Mouse (Mus musculus): ENCODE measurements around the gene Otop2. TPM values are rescaled to one million over a fixed set of nuclear protein-coding genes. Genes with fewer than 3 reads are reported as not detected.

Gene Otop2
- polyA plus RNA-seq, 1 experiment from 2014 or later, result not detected

DNA sequence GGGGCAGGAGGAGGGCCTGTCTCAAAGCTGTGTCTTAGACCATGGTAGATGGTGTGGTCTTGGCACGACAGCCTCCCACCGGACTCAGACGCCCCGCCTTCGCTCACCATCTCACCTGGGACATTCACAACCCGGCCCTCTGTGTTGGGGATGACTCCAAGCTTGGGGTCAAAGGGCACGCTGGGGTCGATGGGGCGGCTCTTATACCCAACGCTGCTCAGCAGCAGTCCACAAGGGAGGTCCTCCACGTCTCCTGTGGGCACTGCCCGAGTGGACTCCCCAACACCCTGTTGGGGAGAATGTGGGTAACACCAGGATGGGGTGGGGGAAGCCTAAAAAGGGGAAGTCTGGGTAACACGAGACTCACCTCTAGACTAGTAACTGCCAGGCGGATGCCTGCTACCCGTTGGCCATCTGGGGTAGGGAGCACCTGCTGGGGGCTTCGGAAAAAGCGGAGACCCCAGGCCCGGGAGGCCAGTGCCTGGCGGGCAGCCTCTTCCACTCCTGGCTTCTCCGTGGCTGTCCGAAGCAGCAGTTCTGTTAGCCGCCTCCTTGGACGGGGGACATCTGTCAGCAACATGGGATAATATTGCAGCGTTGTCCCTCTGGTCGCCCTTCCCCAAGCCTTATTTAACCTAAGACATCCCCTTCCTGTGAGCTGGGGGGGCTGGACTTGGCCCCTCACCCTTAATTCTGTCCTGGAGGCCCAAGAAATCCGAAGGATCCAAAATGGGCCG is 37.5 kb upstream of the Otop2 start:
- H3K4me2 ChIP-seq, result no peak overlapping the region
- WGBS, result 83% methylated on average over 26 of the region's 27 CpGs
- H3K9me3 ChIP-seq, result no peaks in the 10 kb centered on the region
- H3K27ac ChIP-seq, result no peak overlapping the region
- H3K4me3 ChIP-seq, result no peak overlapping the region
- no peak overlapping the region for H3K9ac ChIP-seq
- H3K27me3 ChIP-seq, result peaks cover 54% of the 10 kb centered on the region
- no peak for ATAC-seq (ENCODE audit: borderline replicate concordance, extremely low read depth, low FRiP score, low TSS enrichment)
- peaks cover 6% of the 10 kb centered on the region; the same call in 1 of the 2 replicates for H3K36me3 ChIP-seq
- peaks cover 24% of the 10 kb centered on the region for H3K4me1 ChIP-seq

GRCm38 (mm10) chr11:115270148-115270861 is 36.7 kb upstream of the Otop2 start:
- Histone ChIP-seq H3K4me3 (no peak overlapping the region), H3K9ac (no peak overlapping the region), H3K27me3 (peaks cover 46% of the 10 kb centered on the region), H3K4me1 (peaks cover 21% of the 10 kb centered on the region), H3K36me3 (peaks cover 6% of the 10 kb centered on the region; the same call in 1 of the 2 replicates), H3K27ac (no peak overlapping the region), H3K9me3 (no peaks in the 10 kb centered on the region), H3K4me2 (no peak overlapping the region)
- WGBS, result 25% methylated on average over 19 of the region's 19 CpGs
- no peak for ATAC-seq (ENCODE audit: borderline replicate concordance, extremely low read depth, low FRiP score, low TSS enrichment)

- Histone ChIP-seq H3K27me3 (peaks cover 38% of the 10 kb centered on the region), H3K4me2 (no peak overlapping the region), H3K9ac (no peak overlapping the region), H3K4me1 (peaks cover 22% of the 10 kb centered on the region), H3K9me3 (no peaks in the 10 kb centered on the region), H3K36me3 (peaks cover 6% of the 10 kb centered on the region; the same call in 1 of the 2 replicates), H3K4me3 (no peak overlapping the region), H3K27ac (no peak overlapping the region)
- WGBS, result 60% methylated on average over 9 of the region's 9 CpGs
- ATAC-seq (ENCODE audit: borderline replicate concordance, extremely low read depth, low FRiP score, low TSS enrichment), result no peak
Measured at GRCm38 (mm10) chr11:115271052-115271451, 35.9 kb upstream of the Otop2 start.

DNA sequence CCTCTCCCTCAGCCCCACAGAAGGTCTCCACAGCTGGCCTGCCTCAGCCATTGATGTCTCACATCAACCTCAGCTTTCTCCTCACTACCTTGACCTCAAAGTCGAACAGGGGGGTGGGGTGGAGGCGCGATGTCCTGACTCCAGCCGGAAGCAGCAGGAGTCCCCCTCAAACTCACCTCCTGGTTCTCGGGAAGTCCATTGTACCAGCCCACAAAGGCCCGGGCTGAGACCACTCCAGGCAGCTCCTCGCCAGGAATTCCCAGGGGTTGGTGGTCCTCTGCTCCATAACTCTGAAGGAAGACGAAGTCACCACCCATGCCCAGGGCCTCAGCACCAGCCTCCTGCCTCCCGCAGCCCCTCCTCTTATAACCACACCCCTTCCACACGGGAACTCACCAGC is 35.5 kb upstream of the Otop2 start:
- no peaks in the 10 kb centered on the region for H3K9me3 ChIP-seq
- no peak overlapping the region for H3K4me2 ChIP-seq
- peaks cover 34% of the 10 kb centered on the region for H3K27me3 ChIP-seq
- H3K36me3 ChIP-seq, result peaks cover 6% of the 10 kb centered on the region; the same call in 1 of the 2 replicates
- H3K4me3 ChIP-seq, result no peak overlapping the region
- H3K4me1 ChIP-seq, result peaks cover 22% of the 10 kb centered on the region
- 49% methylated on average over 10 of the region's 10 CpGs for WGBS
- H3K9ac ChIP-seq, result no peak overlapping the region
- no peak overlapping the region for H3K27ac ChIP-seq
- no peak for ATAC-seq (ENCODE audit: borderline replicate concordance, extremely low read depth, low FRiP score, low TSS enrichment)

GRCm38 (mm10) chr11:115272894-115273498 is 34.0 kb upstream of the Otop2 start:
- ATAC-seq (ENCODE audit: borderline replicate concordance, extremely low read depth, low FRiP score, low TSS enrichment), result no peak
- WGBS, result 66% methylated on average over 10 of the region's 10 CpGs
- H3K9ac ChIP-seq, result no peak overlapping the region

DNA sequence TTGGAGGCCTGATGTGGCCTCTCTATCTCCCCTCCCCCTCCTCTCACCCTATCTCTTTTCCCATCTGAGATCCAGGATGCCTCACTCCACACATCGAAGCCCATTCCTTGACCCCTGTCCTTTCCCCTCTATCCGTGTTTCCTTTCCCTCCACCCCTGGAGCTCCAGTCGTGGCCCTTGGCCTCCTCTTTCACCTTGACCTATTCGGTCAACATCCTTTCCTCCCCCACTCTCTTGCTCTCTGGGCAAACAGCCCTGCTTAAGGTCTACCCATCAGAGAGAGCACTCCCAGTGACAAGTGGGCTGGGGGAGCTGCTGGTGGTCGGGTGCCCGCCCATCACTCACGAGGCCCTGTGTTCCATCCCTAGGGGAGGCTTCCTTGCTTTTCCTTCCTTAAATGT is 33.2 kb upstream of the Otop2 start:
- Histone ChIP-seq H3K27ac (no peak overlapping the region), H3K9me3 (no peaks in the 10 kb centered on the region), H3K4me1 (peaks cover 19% of the 10 kb centered on the region), H3K36me3 (peaks cover 3% of the 10 kb centered on the region; the same call in 1 of the 2 replicates), H3K27me3 (peaks cover 11% of the 10 kb centered on the region; the same call in 1 of the 2 replicates), H3K4me3 (no peak overlapping the region), H3K4me2 (no peak overlapping the region), H3K9ac (no peak overlapping the region)
- 44% methylated on average over 7 of the region's 7 CpGs for WGBS
- ATAC-seq (ENCODE audit: borderline replicate concordance, extremely low read depth, low FRiP score, low TSS enrichment), result no peak

More at GRCm38 (mm10) chr11:115272894-115273498, 34.0 kb upstream of the Otop2 start:
- Histone ChIP-seq H3K36me3 (peaks cover 6% of the 10 kb centered on the region; the same call in 1 of the 2 replicates), H3K9me3 (no peaks in the 10 kb centered on the region), H3K27me3 (peaks cover 19% of the 10 kb centered on the region), H3K4me3 (no peak overlapping the region), H3K4me2 (no peak overlapping the region), H3K4me1 (peaks cover 17% of the 10 kb centered on the region), H3K27ac (no peak overlapping the region)

DNA sequence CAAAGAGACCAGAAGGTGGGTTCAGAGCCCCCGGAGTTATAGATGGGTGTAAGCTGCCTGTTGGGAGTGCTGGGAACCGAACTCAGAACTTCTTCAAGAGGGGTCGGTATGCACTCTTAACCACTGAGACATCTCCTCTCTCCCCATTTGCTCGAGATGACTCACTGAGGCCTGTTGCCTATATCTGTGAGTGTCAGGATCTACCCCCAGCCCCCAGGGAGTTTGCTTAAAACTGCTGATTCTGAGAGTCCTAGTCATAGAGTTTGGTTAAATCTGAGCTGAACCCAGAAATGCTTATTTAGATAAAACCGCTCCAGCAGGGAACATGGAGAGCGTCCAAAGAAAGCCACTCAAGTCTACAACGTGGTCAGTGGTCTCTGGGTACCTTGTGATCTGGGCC is 32.8 kb upstream of the Otop2 start:
- peaks cover 7% of the 10 kb centered on the region; the same call in 1 of the 2 replicates for H3K27me3 ChIP-seq
- H3K27ac ChIP-seq, result no peak overlapping the region
- no peaks in the 10 kb centered on the region for H3K9me3 ChIP-seq
- no peaks in the 10 kb centered on the region for H3K36me3 ChIP-seq
- peaks cover 19% of the 10 kb centered on the region for H3K4me1 ChIP-seq
- 75% methylated on average over 7 of the region's 7 CpGs for WGBS
- H3K9ac ChIP-seq, result no peak overlapping the region
- H3K4me3 ChIP-seq, result no peak overlapping the region
- ATAC-seq (ENCODE audit: borderline replicate concordance, extremely low read depth, low FRiP score, low TSS enrichment), result no peak
- no peak overlapping the region for H3K4me2 ChIP-seq

GRCm38 (mm10) chr11:115274771-115275170 is 32.2 kb upstream of the Otop2 start:
- no peak for ATAC-seq (ENCODE audit: borderline replicate concordance, extremely low read depth, low FRiP score, low TSS enrichment)
- WGBS, result 89% methylated on average over 6 of the region's 6 CpGs

DNA sequence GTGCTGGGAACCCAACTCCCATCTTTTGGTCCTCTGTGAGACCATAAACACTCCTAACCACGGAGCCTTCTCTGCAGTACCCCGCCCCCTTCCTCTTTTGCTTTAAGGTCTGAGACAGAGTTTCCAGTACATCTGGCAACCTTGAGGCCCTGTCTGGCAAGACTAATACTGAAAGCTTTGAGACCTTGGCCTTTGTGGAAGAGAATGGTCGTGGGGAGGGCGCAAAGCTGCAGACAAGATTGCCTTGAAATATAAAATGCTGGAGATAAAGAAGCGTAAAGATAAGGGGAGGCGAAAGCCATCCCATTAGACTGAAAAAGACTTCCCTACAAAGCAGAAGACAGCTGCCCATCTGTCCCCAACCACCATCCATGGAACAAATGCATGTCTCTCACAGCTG is 31.5 kb upstream of the Otop2 start:
- H3K27me3 ChIP-seq, result 0 out of 2 replicates have a peak, but pooled peaks cover 4% of the 10 kb centered on the region
- WGBS, result 61% methylated on average over 6 of the region's 6 CpGs
- no peak overlapping the region; the same call in 1 of the 2 replicates for H3K4me3 ChIP-seq

More at GRCm38 (mm10) chr11:115274771-115275170, 32.2 kb upstream of the Otop2 start:
- Histone ChIP-seq H3K9me3 (no peaks in the 10 kb centered on the region), H3K4me3 (no peak overlapping the region), H3K4me2 (no peak overlapping the region), H3K4me1 (peaks cover 19% of the 10 kb centered on the region), H3K27ac (no peak overlapping the region), H3K36me3 (no peaks in the 10 kb centered on the region), H3K27me3 (0 out of 2 replicates have a peak, but pooled peaks cover 4% of the 10 kb centered on the region), H3K9ac (no peak overlapping the region)

GRCm38 (mm10) chr11:115275954-115276353 is 31.0 kb upstream of the Otop2 start:
- Histone ChIP-seq H3K9me3 (no peaks in the 10 kb centered on the region), H3K36me3 (no peaks in the 10 kb centered on the region), H3K4me1 (peaks cover 19% of the 10 kb centered on the region), H3K4me2 (peak overlapping the region; percentile 93), H3K4me3 (peak overlapping the region; percentile 63), H3K27me3 (0 out of 2 replicates have a peak, but pooled peaks cover 4% of the 10 kb centered on the region), H3K27ac (no peak overlapping the region), H3K9ac (0 out of 2 replicates have a peak overlapping the region, but pooled peaks have one; percentile 75)
- ATAC-seq (ENCODE audit: borderline replicate concordance, extremely low read depth, low FRiP score, low TSS enrichment), result no peak
- WGBS, result 52% methylated on average over 3 of the region's 3 CpGs

More for the DNA sequence above, 31.5 kb upstream of the Otop2 start:
- ATAC-seq (ENCODE audit: borderline replicate concordance, extremely low read depth, low FRiP score, low TSS enrichment), result no peak
- Histone ChIP-seq H3K4me2 (peak overlapping the region; percentile 93; the same call in 1 of the 2 replicates), H3K9me3 (no peaks in the 10 kb centered on the region), H3K36me3 (no peaks in the 10 kb centered on the region), H3K4me1 (peaks cover 19% of the 10 kb centered on the region), H3K27ac (no peak overlapping the region), H3K9ac (no peak overlapping the region)

DNA sequence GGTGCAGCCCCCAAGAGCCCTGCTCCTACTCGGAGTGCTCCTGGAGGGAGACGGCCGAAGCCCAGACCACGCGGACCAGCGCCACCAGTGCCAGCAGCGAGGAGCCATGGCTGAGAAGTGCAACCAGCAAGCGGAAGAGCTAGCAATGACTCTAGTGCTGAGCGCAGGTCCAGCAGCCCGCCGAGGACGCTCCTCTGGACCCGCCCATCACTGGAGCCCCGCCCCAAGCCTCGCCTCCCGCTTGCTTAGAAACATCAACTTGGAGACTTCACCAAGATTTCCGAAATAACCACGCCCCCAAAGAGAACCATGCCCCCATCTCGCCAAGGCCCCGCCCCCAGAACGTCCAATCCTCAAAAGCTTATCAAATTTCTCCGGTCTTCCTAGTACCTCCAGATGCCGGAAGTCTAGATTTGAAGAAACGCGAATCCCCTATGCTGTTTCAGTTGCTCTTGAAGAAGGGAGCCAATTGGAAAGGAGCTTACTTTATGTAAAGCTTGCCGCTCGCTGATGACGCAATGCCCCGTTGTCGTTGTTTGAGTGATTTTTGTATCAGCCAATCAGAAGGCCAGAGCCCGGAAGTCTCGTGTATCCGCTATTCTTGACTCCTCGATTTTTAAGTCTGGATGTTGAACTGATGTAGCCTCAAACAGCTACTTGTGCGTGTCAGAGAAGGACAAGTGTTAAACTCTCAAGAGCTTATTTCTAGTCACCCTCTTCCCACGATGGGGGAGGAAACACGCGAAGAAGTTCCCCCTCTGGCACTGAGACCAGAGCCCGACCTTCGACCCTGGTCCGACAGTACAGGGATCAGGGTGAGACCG is 30.0 kb upstream of the Otop2 start, which contains the start of gene Fdxr:
Gene Fdxr (minus strand): TSS at position 271 of the 824 bp plus-strand sequence.
- H3K4me3 ChIP-seq, result peak within 1 kb of the TSS; percentile 63
- under 1% methylated on average over 42 of the region's 42 CpGs for WGBS
- ATAC-seq (ENCODE audit: borderline replicate concordance, extremely low read depth, low FRiP score, low TSS enrichment), result peak; percentile 97
- H3K27me3 ChIP-seq, result 0 out of 2 replicates have a peak, but pooled peaks cover under 1% of the 10 kb centered on the region
- peaks cover 19% of the 10 kb centered on the region for H3K4me1 ChIP-seq
- peak within 1 kb of the TSS; percentile 93 for H3K4me2 ChIP-seq
- peak within 1 kb of the TSS; percentile 83 for H3K27ac ChIP-seq
- no peaks in the 10 kb centered on the region for H3K36me3 ChIP-seq
- no peaks in the 10 kb centered on the region for H3K9me3 ChIP-seq
- peak within 1 kb of the TSS; percentile 75 for H3K9ac ChIP-seq

All from lung, embryonic 15.5 days (tissue).